Mouse (Mus musculus) forebrain, embryonic 13.5 days (tissue): Measurements from ENCODE around the gene Sh3rf3. TPM values are rescaled to one million over a fixed set of nuclear protein-coding genes. Genes with fewer than 3 reads are reported as not detected.

Experiments
- ATAC-seq: fragments of 200-750 bp; cut with Nextera tagmentation; 2 replicates; pipeline ENCODE4 v1.8.0; 2017
- H3K27ac ChIP-seq: fragments of 300-500 bp; sonication (generic); 2 replicates; pipeline ENCODE4 v1.5.1; 2015; ENCODE audit warnings: inconsistent platforms, mild to moderate bottlenecking, moderate library complexity
- H3K27me3 ChIP-seq: fragments of 300-500 bp; sonication (generic); 2 replicates; pipeline ENCODE4 v1.6.1; 2015; ENCODE audit warnings: mild to moderate bottlenecking, inconsistent platforms
- H3K36me3 ChIP-seq: fragments of 300-500 bp; sonication (generic); 2 replicates; pipeline ENCODE4 v1.6.1; 2015; ENCODE audit warnings: mild to moderate bottlenecking, inconsistent platforms; ENCODE audit not compliant: poor library complexity, severe bottlenecking
- H3K4me1 ChIP-seq: fragments of 300-500 bp; sonication (generic); 2 replicates; pipeline ENCODE4 v1.6.1; 2015; ENCODE audit warnings: inconsistent platforms
- H3K4me2 ChIP-seq: fragments of 300-500 bp; sonication (generic); 2 replicates; pipeline ENCODE4 v1.6.1; 2015; ENCODE audit warnings: inconsistent platforms, mild to moderate bottlenecking, moderate library complexity
- H3K4me3 ChIP-seq: fragments of 300-500 bp; sonication (generic); 2 replicates; pipeline ENCODE4 v1.5.1; 2015; ENCODE audit warnings: mild to moderate bottlenecking, inconsistent platforms
- H3K9ac ChIP-seq: fragments of 300-500 bp; sonication (generic); 2 replicates; pipeline ENCODE4 v1.6.1; 2015; ENCODE audit warnings: mild to moderate bottlenecking, inconsistent platforms
- H3K9me3 ChIP-seq: fragments of 300-500 bp; sonication (generic); replicated peaks from 2 replicates; pipeline ENCODE4 v1.6.1; 2016; ENCODE audit warnings: inconsistent platforms
- WGBS: fragments of 180-500 bp; shearing (Covaris S2); methylation state at CpG from one replicate; pipeline ENCODE4 v1.1.7; 2015; 5-methylcytosine and 5-hydroxymethylcytosine counted together
- microRNA-seq: library from miRNA; unstranded; fragments of <30 nt; microRNA quantifications from one replicate; pipeline ENCODE4, GENCODE M21; 2016
- polyA plus RNA-seq: library from polyadenylated mRNA; unstranded; fragments of >200 nt; fragmentation: Nextera tagmentation; extraction: Ambion mirVana; gene quantifications from 2 replicates; pipeline ENCODE4 v1.2.1, GENCODE M21; 2015

The Sh3rf3 gene
- polyA plus RNA-seq, 1 experiment from 2014 or later = 6.1 TPM

DNA sequence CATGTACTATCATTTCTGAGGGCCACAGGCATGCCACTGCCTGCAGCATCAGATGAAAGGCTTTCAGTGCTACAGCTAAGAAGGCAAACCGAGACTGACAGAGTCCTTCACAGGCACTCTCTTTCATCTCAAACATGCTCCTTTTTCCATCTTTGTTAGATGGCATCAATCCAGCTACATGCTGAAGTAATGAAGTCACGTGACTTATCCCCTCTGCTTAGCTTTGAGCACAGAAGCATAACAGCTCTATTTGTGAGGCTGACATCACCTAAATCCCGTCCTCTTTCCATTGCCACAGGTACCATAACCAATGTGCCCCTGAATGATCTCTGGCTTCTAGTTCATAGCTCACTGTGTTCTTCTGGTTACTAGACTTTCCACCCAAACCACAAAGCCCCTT is 357.9 kb downstream of the Sh3rf3 start:
- Histone ChIP-seq H3K27ac (no peak overlapping the region), H3K27me3 (no peaks in the 10 kb centered on the region), H3K9ac (no peak overlapping the region), H3K4me2 (no peak overlapping the region), H3K36me3 (peaks cover 9% of the 10 kb centered on the region), H3K4me1 (no peaks in the 10 kb centered on the region), H3K9me3 (no peaks in the 10 kb centered on the region), H3K4me3 (no peak overlapping the region)
- no peak for ATAC-seq
- WGBS = 65% methylated on average over 3 of the region's 3 CpGs

GRCm38 (mm10) chr10:59172539-59172938 is 359.4 kb downstream of the Sh3rf3 start:
- Histone ChIP-seq H3K4me2 (no peak overlapping the region), H3K9me3 (no peaks in the 10 kb centered on the region), H3K9ac (no peak overlapping the region), H3K4me1 (no peaks in the 10 kb centered on the region), H3K27ac (no peak overlapping the region), H3K4me3 (no peak overlapping the region), H3K27me3 (no peaks in the 10 kb centered on the region), H3K36me3 (peaks cover 13% of the 10 kb centered on the region; the same call in 1 of the 2 replicates)
- ATAC-seq = no peak
- WGBS = 95% methylated on average over 1 of the region's 1 CpGs

DNA sequence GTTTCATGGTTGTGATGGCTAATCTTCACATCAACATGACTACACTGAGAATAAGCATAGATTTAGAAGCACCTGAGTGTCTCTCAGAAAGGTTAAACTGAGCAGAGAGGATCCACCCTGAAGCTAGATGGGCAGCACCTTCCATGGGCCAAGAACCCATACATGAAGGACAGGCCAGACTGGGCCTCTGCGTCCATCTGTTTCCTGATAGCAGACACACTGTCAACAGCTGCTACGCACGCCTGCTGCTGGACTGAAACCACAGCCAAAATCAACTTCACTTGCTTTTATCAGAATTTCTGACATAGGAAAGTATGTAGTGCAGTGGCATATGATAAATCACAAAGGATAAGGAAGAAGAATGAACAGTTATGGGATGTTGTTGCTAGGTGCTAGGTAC is 366.5 kb downstream of the Sh3rf3 start:
- 94% methylated on average over 3 of the region's 3 CpGs for WGBS
- no peaks in the 10 kb centered on the region for H3K9me3 ChIP-seq
- no peak for ATAC-seq
- H3K4me1 ChIP-seq = no peaks in the 10 kb centered on the region
- H3K36me3 ChIP-seq = peaks cover 25% of the 10 kb centered on the region
- H3K9ac ChIP-seq = no peak overlapping the region
- H3K4me2 ChIP-seq = no peak overlapping the region
- H3K4me3 ChIP-seq = no peak overlapping the region
- H3K27me3 ChIP-seq = no peaks in the 10 kb centered on the region
- no peak overlapping the region for H3K27ac ChIP-seq

- Histone ChIP-seq H3K27ac (no peak overlapping the region), H3K9ac (no peak overlapping the region), H3K36me3 (peaks cover 21% of the 10 kb centered on the region), H3K9me3 (no peaks in the 10 kb centered on the region), H3K27me3 (no peaks in the 10 kb centered on the region), H3K4me3 (no peak overlapping the region), H3K4me2 (no peak overlapping the region), H3K4me1 (no peaks in the 10 kb centered on the region)
- ATAC-seq = no peak
- 88% methylated on average over 3 of the region's 3 CpGs for WGBS
Measured at GRCm38 (mm10) chr10:59182306-59182705, 369.1 kb downstream of the Sh3rf3 start.

Small RNA genes lying within 50 kb of the gene (microRNA-seq; reads per million reads assigned to microRNA genes)
- not detected for gene Gm27672

Other genes with a start within 250 kb of the Sh3rf3 start
- gene Edar, start 137.7 kb upstream of the Sh3rf3 start, polyA plus RNA-seq = 0.41 and 0.84 TPM in 2 replicates
- gene Gm17542, start 95.1 kb upstream of the Sh3rf3 start, polyA plus RNA-seq = not detected in 2 replicates